Mouse (Mus musculus) adipocyte (in vitro differentiated cells): ENCODE measurements around the gene Uspl1.

ENCODE experiments used
- DNase-seq: peaks from one replicate; pipeline ENCODE4 v3.0.0-alpha.2; 2016; ENCODE audit warnings: low spot score

The Uspl1 gene

GRCm38 (mm10) chr5:149211041-149211440, 26.9 kb downstream of the Uspl1 start:
- DNase-seq = no peak

- DNase-seq = no peak
These were observed 28.7 kb downstream of the Uspl1 start for GRCm38 (mm10) chr5:149212806-149213205.

GRCm38 (mm10) chr5:149215540-149215939, 31.4 kb downstream of the Uspl1 start:
- no peak for DNase-seq

GRCm38 (mm10) chr5:149217524-149218357, 33.6 kb downstream of the Uspl1 start:
- DNase-seq = no peak

- no peak for DNase-seq
These were observed 35.3 kb downstream of the Uspl1 start for GRCm38 (mm10) chr5:149219493-149219892.

GRCm38 (mm10) chr5:149221355-149221754, 37.2 kb downstream of the Uspl1 start:
- no peak for DNase-seq

- no peak for DNase-seq
These were observed 40.5 kb downstream of the Uspl1 start for GRCm38 (mm10) chr5:149224666-149225065.

GRCm38 (mm10) chr5:149228700-149229618, 44.8 kb downstream of the Uspl1 start:
- DNase-seq = peak; percentile 98

- no peak for DNase-seq
These were observed 45.6 kb downstream of the Uspl1 start for GRCm38 (mm10) chr5:149229619-149230339.

GRCm38 (mm10) chr5:149235002-149235401, 50.9 kb downstream of the Uspl1 start:
- DNase-seq = no peak

GRCm38 (mm10) chr5:149237221-149237950, 53.2 kb downstream of the Uspl1 start:
- no peak for DNase-seq

GRCm38 (mm10) chr5:149242467-149242866, 58.3 kb downstream of the Uspl1 start:
- DNase-seq = no peak

- DNase-seq = no peak
These were observed 58.9 kb downstream of the Uspl1 start for GRCm38 (mm10) chr5:149243053-149243452.

- no peak for DNase-seq
These were observed 61.3 kb downstream of the Uspl1 start for GRCm38 (mm10) chr5:149245391-149245964.

GRCm38 (mm10) chr5:149245965-149246470, 61.9 kb downstream of the Uspl1 start:
- DNase-seq = no peak

GRCm38 (mm10) chr5:149247047-149247904, 63.1 kb downstream of the Uspl1 start:
- no peak for DNase-seq

GRCm38 (mm10) chr5:149252303-149252702, 68.2 kb downstream of the Uspl1 start:
- DNase-seq = no peak

GRCm38 (mm10) chr5:149253491-149253890, 69.3 kb downstream of the Uspl1 start:
- no peak for DNase-seq

GRCm38 (mm10) chr5:149255522-149255921, 71.4 kb downstream of the Uspl1 start:
- DNase-seq = no peak
